Mouse (Mus musculus) hindbrain, embryonic 13.5 days (tissue): Measurements from ENCODE around the gene Lgr5. TPM values are rescaled to one million over a fixed set of nuclear protein-coding genes. Genes with fewer than 3 reads are reported as not detected.

ENCODE experiments used
- ATAC-seq: fragments of 200-750 bp; cut with Nextera tagmentation; 2 replicates; pipeline ENCODE4 v1.8.0; 2017; ENCODE audit warnings: moderate TSS enrichment; ENCODE audit not compliant: low FRiP score
- H3K27ac ChIP-seq: fragments of 300-500 bp; sonication (generic); 2 replicates; pipeline ENCODE4 v1.5.1; 2015; ENCODE audit warnings: inconsistent platforms, mild to moderate bottlenecking, moderate library complexity
- H3K27me3 ChIP-seq: fragments of 300-500 bp; sonication (generic); 2 replicates; pipeline ENCODE4 v1.6.1; 2015; ENCODE audit warnings: mild to moderate bottlenecking, inconsistent platforms
- H3K36me3 ChIP-seq: fragments of 300-500 bp; sonication (generic); 2 replicates; pipeline ENCODE4 v1.6.1; 2015; ENCODE audit warnings: mild to moderate bottlenecking, inconsistent platforms
- H3K4me1 ChIP-seq: fragments of 300-500 bp; sonication (generic); replicated peaks from 2 replicates; pipeline ENCODE4 v1.6.1; 2015; ENCODE audit warnings: inconsistent platforms
- H3K4me2 ChIP-seq: fragments of 300-500 bp; sonication (generic); 2 replicates; pipeline ENCODE4 v1.6.1; 2015; ENCODE audit warnings: inconsistent platforms, mild to moderate bottlenecking, moderate library complexity
- H3K4me3 ChIP-seq: fragments of 300-500 bp; sonication (generic); 2 replicates; pipeline ENCODE4 v1.5.1; 2015; ENCODE audit warnings: mild to moderate bottlenecking, inconsistent platforms
- H3K9ac ChIP-seq: fragments of 300-500 bp; sonication (generic); 2 replicates; pipeline ENCODE4 v1.6.1; 2015; ENCODE audit warnings: mild to moderate bottlenecking, inconsistent platforms
- H3K9me3 ChIP-seq: fragments of 300-500 bp; sonication (generic); 2 replicates; pipeline ENCODE4 v1.6.1; 2016; ENCODE audit warnings: inconsistent platforms
- WGBS: fragments of 180-500 bp; shearing (Covaris S2); methylation state at CpG from one replicate; pipeline ENCODE4 v1.1.7; 2015; 5-methylcytosine and 5-hydroxymethylcytosine counted together
- polyA plus RNA-seq: library from polyadenylated mRNA; unstranded; fragments of >200 nt; fragmentation: Nextera tagmentation; extraction: Ambion mirVana; gene quantifications from 2 replicates; pipeline ENCODE4 v1.2.1, GENCODE M21; 2015

Gene Lgr5
- polyA plus RNA-seq, 1 experiment from 2014 or later = 3.0 TPM

- 57% methylated on average over 7 of the region's 7 CpGs for WGBS
- H3K27ac ChIP-seq = no peak overlapping the region
- no peak overlapping the region for H3K4me3 ChIP-seq
- no peak for ATAC-seq
- no peaks in the 10 kb centered on the region for H3K36me3 ChIP-seq
- no peaks in the 10 kb centered on the region for H3K27me3 ChIP-seq
- no peaks in the 10 kb centered on the region; the same call in 1 of the 2 replicates for H3K4me1 ChIP-seq
- no peak overlapping the region for H3K4me2 ChIP-seq
- H3K9ac ChIP-seq = no peak overlapping the region
- no peaks in the 10 kb centered on the region for H3K9me3 ChIP-seq
These were observed 122.5 kb downstream of the Lgr5 start for GRCm38 (mm10) chr10:115465072-115465471.

- no peaks in the 10 kb centered on the region for H3K27me3 ChIP-seq
- no peak for ATAC-seq
- 80% methylated on average over 5 of the region's 5 CpGs for WGBS
- H3K27ac ChIP-seq = no peak overlapping the region
- H3K4me3 ChIP-seq = no peak overlapping the region
- H3K36me3 ChIP-seq = no peaks in the 10 kb centered on the region
- H3K9me3 ChIP-seq = no peaks in the 10 kb centered on the region
- no peak overlapping the region for H3K4me2 ChIP-seq
- H3K9ac ChIP-seq = no peak overlapping the region
- no peaks in the 10 kb centered on the region; the same call in 1 of the 2 replicates for H3K4me1 ChIP-seq
These were observed 124.9 kb downstream of the Lgr5 start for GRCm38 (mm10) chr10:115462646-115463045.

GRCm38 (mm10) chr10:115457368-115458021 is 130.1 kb downstream of the Lgr5 start:
- Histone ChIP-seq H3K4me3 (no peak overlapping the region), H3K4me2 (no peak overlapping the region), H3K4me1 (no peaks in the 10 kb centered on the region), H3K36me3 (peaks cover 3% of the 10 kb centered on the region; the same call in 1 of the 2 replicates), H3K27ac (no peak overlapping the region), H3K27me3 (no peaks in the 10 kb centered on the region), H3K9me3 (no peaks in the 10 kb centered on the region), H3K9ac (no peak overlapping the region)
- ATAC-seq = no peak
- WGBS = 71% methylated on average over 6 of the region's 6 CpGs

- 93% methylated on average over 13 of the region's 13 CpGs for WGBS
These were observed 139.0 kb downstream of the Lgr5 start for GRCm38 (mm10) chr10:115448614-115449013.

GRCm38 (mm10) chr10:115437286-115437685 is 150.3 kb downstream of the Lgr5 start:
- Histone ChIP-seq H3K4me1 (no peaks in the 10 kb centered on the region; the same call in 1 of the 2 replicates), H3K4me3 (no peak overlapping the region), H3K27me3 (no peaks in the 10 kb centered on the region), H3K9ac (no peak overlapping the region), H3K9me3 (no peaks in the 10 kb centered on the region), H3K4me2 (no peak overlapping the region), H3K27ac (no peak overlapping the region), H3K36me3 (peaks cover 21% of the 10 kb centered on the region)
- 90% methylated on average over 4 of the region's 4 CpGs for WGBS
- ATAC-seq = no peak

More at GRCm38 (mm10) chr10:115448614-115449013, 139.0 kb downstream of the Lgr5 start:
- Histone ChIP-seq H3K9me3 (peaks cover 6% of the 10 kb centered on the region; the same call in 1 of the 2 replicates), H3K9ac (no peak overlapping the region), H3K4me2 (no peak overlapping the region), H3K4me1 (no peaks in the 10 kb centered on the region), H3K4me3 (no peak overlapping the region), H3K27ac (no peak overlapping the region), H3K27me3 (no peaks in the 10 kb centered on the region), H3K36me3 (peaks cover 3% of the 10 kb centered on the region; the same call in 1 of the 2 replicates)
- no peak for ATAC-seq

GRCm38 (mm10) chr10:115425351-115425750 is 162.2 kb downstream of the Lgr5 start:
- no peak for ATAC-seq
- no peaks in the 10 kb centered on the region for H3K4me1 ChIP-seq
- H3K9ac ChIP-seq = no peak overlapping the region
- WGBS = 61% methylated on average over 2 of the region's 2 CpGs
- H3K4me3 ChIP-seq = no peak overlapping the region
- no peaks in the 10 kb centered on the region for H3K27me3 ChIP-seq
- no peak overlapping the region for H3K4me2 ChIP-seq
- H3K27ac ChIP-seq = no peak overlapping the region
- H3K9me3 ChIP-seq = no peaks in the 10 kb centered on the region
- H3K36me3 ChIP-seq = peaks cover 60% of the 10 kb centered on the region

- Histone ChIP-seq H3K9me3 (no peaks in the 10 kb centered on the region), H3K36me3 (peaks cover 54% of the 10 kb centered on the region), H3K4me3 (no peak overlapping the region), H3K9ac (no peak overlapping the region), H3K4me1 (no peaks in the 10 kb centered on the region), H3K27me3 (no peaks in the 10 kb centered on the region), H3K4me2 (no peak overlapping the region), H3K27ac (no peak overlapping the region)
- 77% methylated on average over 4 of the region's 4 CpGs for WGBS
- ATAC-seq = no peak
These were observed 165.6 kb downstream of the Lgr5 start for GRCm38 (mm10) chr10:115421976-115422375.

- no peaks in the 10 kb centered on the region for H3K27me3 ChIP-seq
- no peaks in the 10 kb centered on the region for H3K4me1 ChIP-seq
- WGBS = 90% methylated on average over 3 of the region's 3 CpGs
- H3K9ac ChIP-seq = no peak overlapping the region
- no peaks in the 10 kb centered on the region for H3K9me3 ChIP-seq
- no peak overlapping the region for H3K4me2 ChIP-seq
- no peak overlapping the region for H3K27ac ChIP-seq
- H3K4me3 ChIP-seq = no peak overlapping the region
- no peak for ATAC-seq
- peaks cover 76% of the 10 kb centered on the region for H3K36me3 ChIP-seq
These were observed 173.5 kb downstream of the Lgr5 start for GRCm38 (mm10) chr10:115414056-115414455.

- H3K9me3 ChIP-seq = no peaks in the 10 kb centered on the region
- no peaks in the 10 kb centered on the region for H3K4me1 ChIP-seq
- H3K9ac ChIP-seq = no peak overlapping the region
- no peaks in the 10 kb centered on the region for H3K27me3 ChIP-seq
- H3K4me3 ChIP-seq = no peak overlapping the region
- H3K4me2 ChIP-seq = no peak overlapping the region
- WGBS = 85% methylated on average over 2 of the region's 2 CpGs
- no peak overlapping the region for H3K27ac ChIP-seq
- peaks cover 76% of the 10 kb centered on the region for H3K36me3 ChIP-seq
- ATAC-seq = no peak
These were observed 174.1 kb downstream of the Lgr5 start for GRCm38 (mm10) chr10:115413496-115413895.

GRCm38 (mm10) chr10:115406393-115406792 is 181.2 kb downstream of the Lgr5 start:
- no peak for ATAC-seq
- H3K36me3 ChIP-seq = peaks cover 58% of the 10 kb centered on the region

More at GRCm38 (mm10) chr10:115406393-115406792, 181.2 kb downstream of the Lgr5 start:
- Histone ChIP-seq H3K9me3 (no peaks in the 10 kb centered on the region), H3K4me3 (no peak overlapping the region), H3K27ac (no peak overlapping the region), H3K9ac (no peak overlapping the region), H3K4me1 (no peaks in the 10 kb centered on the region), H3K27me3 (no peaks in the 10 kb centered on the region), H3K4me2 (no peak overlapping the region)
- WGBS = 68% methylated on average over 6 of the region's 6 CpGs

Other genes starting within 250 kb of the Lgr5 start
- 38.9 and 39.4 TPM in 2 replicates for gene Tmem19, start 225.3 kb downstream of the Lgr5 start, polyA plus RNA-seq
- 29.9 and 30.4 TPM in 2 replicates for gene Thap2, start 203.3 kb downstream of the Lgr5 start, polyA plus RNA-seq
- gene Zfc3h1, start 202.8 kb downstream of the Lgr5 start, polyA plus RNA-seq = 17.0 and 20.3 TPM in 2 replicates
- gene A930009A15Rik, start 17.8 kb downstream of the Lgr5 start, polyA plus RNA-seq = 0.39 and 1.0 TPM in 2 replicates
- gene Tspan8, start 229.1 kb upstream of the Lgr5 start, polyA plus RNA-seq = 0.91 and 1.0 TPM in 2 replicates